Mouse (Mus musculus) limb, embryonic 11.5 days (tissue): Measurements from ENCODE around the gene C1qc. TPM values are rescaled to one million over a fixed set of nuclear protein-coding genes. Genes with fewer than 3 reads are reported as not detected.
A peak's percentile ranks its signal among the peaks of the same experiment; 100 is the strongest.

Experiments
- ATAC-seq: fragments of 200-750 bp; cut with Nextera tagmentation; 2 replicates; pipeline ENCODE4 v1.8.0; 2017; ENCODE audit warnings: low read depth; ENCODE audit not compliant: insufficient number of reproducible peaks, low FRiP score, low TSS enrichment
- DNase-seq: peaks from one replicate; pipeline ENCODE4 v3.0.0-alpha.2; 2015; ENCODE audit warnings: low spot score
- H3K27ac ChIP-seq: fragments of 300-500 bp; sonication (generic); replicated peaks from 2 replicates; pipeline ENCODE4 v1.5.1; 2014; ENCODE audit warnings: low read depth, mild to moderate bottlenecking, low read length
- H3K27me3 ChIP-seq: fragments of 300-500 bp; sonication (generic); 2 replicates; pipeline ENCODE4 v1.6.1; 2014; ENCODE audit warnings: mild to moderate bottlenecking, low read length, mixed read lengths; ENCODE audit not compliant: control insufficient read depth, insufficient read depth
- H3K36me3 ChIP-seq: fragments of 300-500 bp; sonication (generic); 2 replicates; pipeline ENCODE4 v1.6.1; 2014; ENCODE audit warnings: mild to moderate bottlenecking, low read length, moderate library complexity, mixed read lengths; ENCODE audit not compliant: control insufficient read depth, insufficient read depth
- H3K4me1 ChIP-seq: fragments of 300-500 bp; sonication (generic); 2 replicates; pipeline ENCODE4 v1.6.1; 2014; ENCODE audit warnings: low read length, mixed read lengths; ENCODE audit not compliant: control insufficient read depth, insufficient read depth
- H3K4me2 ChIP-seq: fragments of 300-500 bp; sonication (generic); 2 replicates; pipeline ENCODE4 v1.6.1; 2014; ENCODE audit warnings: low read depth, mild to moderate bottlenecking, moderate library complexity; ENCODE audit not compliant: severe bottlenecking
- H3K4me3 ChIP-seq: fragments of 300-500 bp; sonication (generic); 2 replicates; pipeline ENCODE4 v1.5.1; 2014; ENCODE audit warnings: low read depth, low read length
- H3K9ac ChIP-seq: fragments of 300-500 bp; sonication (generic); 2 replicates; pipeline ENCODE4 v1.6.1; 2014; ENCODE audit warnings: mild to moderate bottlenecking, low read length
- H3K9me3 ChIP-seq: fragments of 300-500 bp; sonication (generic); 2 replicates; pipeline ENCODE4 v1.6.1; 2016; ENCODE audit warnings: low read length; ENCODE audit not compliant: control insufficient read depth
- WGBS: fragments of 180-500 bp; shearing (Covaris S2); extraction: QIAGEN DNeasy Blood & Tissue Kit; methylation state at CpG from one replicate; pipeline ENCODE4 v1.1.7; 2014; 5-methylcytosine and 5-hydroxymethylcytosine counted together
- polyA plus RNA-seq: library from polyadenylated mRNA; unstranded; fragments of >200 nt; fragmentation: Nextera tagmentation; extraction: Ambion mirVana; gene quantifications from 2 replicates; pipeline ENCODE4 v1.2.1, GENCODE M21; 2014

Gene C1qc
- polyA plus RNA-seq, 1 experiment from 2014 or later, result 9.3 TPM

DNA sequence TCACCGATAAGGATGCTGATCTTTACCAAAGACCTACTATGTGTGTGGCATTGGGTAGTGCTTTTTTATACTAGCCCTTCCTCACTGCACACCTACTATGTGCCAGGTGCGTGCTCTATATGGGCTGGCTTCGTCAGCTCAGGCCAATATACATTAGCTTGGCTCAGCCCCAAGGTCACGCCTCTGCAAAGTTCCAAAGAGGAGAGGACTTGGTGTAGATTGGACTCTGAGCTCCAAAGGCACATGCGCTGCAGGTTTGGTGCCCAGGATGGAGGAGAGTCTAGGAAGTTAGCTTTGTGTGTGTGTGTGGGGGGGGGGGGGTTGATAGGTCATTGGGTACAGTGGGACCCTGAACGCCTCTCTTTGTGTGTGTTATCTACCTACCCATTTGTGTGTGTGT is 24.5 kb downstream of the C1qc start:
- H3K27ac ChIP-seq, result no peak overlapping the region
- DNase-seq, result no peak

DNA sequence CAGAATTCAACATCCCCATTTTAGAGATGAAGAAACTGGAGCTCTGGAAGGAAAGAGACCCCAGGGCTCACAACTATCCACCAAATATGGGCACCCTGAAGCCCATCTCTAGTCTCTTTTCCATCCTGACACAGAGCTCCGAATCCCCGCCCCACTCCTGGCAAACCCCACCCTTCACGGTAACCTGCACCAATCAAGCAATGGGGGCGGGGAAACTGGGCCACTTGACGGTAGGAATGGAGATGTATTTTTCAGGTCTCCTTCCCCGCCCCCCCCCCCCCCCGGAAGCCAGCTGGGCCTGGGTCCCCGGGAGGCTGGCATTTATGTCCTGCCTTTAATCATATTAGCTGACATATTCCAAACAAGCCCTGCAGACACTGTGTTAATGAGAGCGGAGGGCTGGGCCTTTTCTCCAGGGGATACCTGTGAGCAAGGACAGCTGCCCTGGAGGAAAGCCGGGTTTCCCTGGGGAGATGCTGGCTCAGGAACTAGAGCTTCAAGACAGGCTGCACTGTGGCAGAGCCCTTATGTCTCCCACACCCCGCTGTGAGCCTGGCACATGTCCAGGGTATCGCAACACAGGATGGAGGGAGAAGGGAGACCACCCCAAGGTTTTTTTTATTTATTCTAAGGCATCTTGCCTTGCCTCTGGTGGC is 25.0 kb downstream of the C1qc start:
- Histone ChIP-seq H3K4me2 (no peak overlapping the region), H3K27me3 (no peaks in the 10 kb centered on the region), H3K36me3 (no peaks in the 10 kb centered on the region), H3K4me1 (peaks cover 8% of the 10 kb centered on the region), H3K9ac (no peak overlapping the region), H3K9me3 (no peaks in the 10 kb centered on the region), H3K4me3 (no peak overlapping the region), H3K27ac (no peak overlapping the region)
- WGBS, result 10% methylated on average over 12 of the region's 12 CpGs
- no peak for ATAC-seq
- DNase-seq, result peak; percentile 56

More for the DNA sequence above, 24.5 kb downstream of the C1qc start:
- Histone ChIP-seq H3K4me1 (peaks cover 8% of the 10 kb centered on the region), H3K4me2 (no peak overlapping the region), H3K27me3 (no peaks in the 10 kb centered on the region), H3K36me3 (no peaks in the 10 kb centered on the region), H3K9ac (no peak overlapping the region), H3K9me3 (no peaks in the 10 kb centered on the region), H3K4me3 (no peak overlapping the region)
- WGBS, result 83% methylated on average over 6 of the region's 6 CpGs
- ATAC-seq, result no peak

DNA sequence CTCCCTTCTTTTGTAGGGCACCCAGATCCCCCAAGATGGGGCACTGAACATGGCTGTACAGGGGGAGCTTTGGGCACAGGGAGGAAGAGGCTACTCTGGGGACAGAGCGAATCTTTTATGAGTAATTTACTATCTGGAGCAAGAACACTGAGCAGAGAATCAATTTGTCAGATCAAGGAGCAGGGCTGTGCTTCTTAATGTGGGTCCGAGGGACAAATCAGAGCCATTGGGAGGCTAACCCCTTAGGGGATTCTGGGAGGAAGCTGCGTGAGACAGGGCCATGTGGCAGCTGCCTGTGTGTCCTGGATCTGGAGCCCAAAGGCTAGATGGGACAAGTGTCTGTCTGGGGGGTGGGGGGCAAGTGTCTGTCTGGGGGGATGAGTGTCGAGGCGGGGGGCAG is 27.3 kb downstream of the C1qc start:
- Histone ChIP-seq H3K36me3 (no peaks in the 10 kb centered on the region), H3K4me1 (peaks cover 13% of the 10 kb centered on the region), H3K27ac (no peak overlapping the region), H3K9ac (no peak overlapping the region), H3K9me3 (no peaks in the 10 kb centered on the region), H3K4me2 (no peak overlapping the region), H3K4me3 (no peak overlapping the region), H3K27me3 (no peaks in the 10 kb centered on the region)
- 70% methylated on average over 5 of the region's 5 CpGs for WGBS
- no peak for ATAC-seq
- DNase-seq, result no peak

DNA sequence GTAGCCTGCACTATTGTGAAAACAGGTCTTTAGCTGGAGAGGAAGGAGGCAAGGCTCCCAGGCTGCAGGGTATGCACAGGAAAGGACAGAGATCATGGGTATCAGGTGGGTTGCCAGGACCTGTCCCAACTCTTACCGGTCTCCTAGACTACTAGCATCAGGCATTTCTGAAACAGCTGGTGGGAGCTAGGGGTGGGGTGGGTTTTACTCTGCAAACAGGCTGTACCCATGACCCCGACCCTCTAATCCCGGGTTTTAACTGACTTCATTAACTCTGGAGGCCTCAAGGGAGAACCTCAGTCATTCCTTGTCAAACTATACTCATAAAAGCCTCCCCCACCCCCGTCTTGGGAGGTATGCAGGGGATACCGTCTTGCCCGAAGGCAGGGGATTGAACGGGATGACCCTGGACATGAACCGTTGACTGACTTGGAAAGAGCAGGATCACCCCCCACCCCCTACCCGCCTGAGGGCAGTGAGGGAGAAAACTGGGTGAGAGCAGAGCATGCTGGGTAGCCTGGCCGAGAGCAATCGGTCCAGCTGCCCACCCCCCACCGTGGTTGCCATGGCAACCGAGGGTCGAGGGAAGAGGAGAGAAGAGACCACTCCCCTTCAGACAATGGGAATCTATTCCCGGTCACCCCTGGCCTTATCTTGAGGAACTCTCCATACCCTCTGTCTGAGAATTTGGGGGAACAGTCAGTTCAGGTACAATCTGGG is 28.0 kb downstream of the C1qc start:
- Histone ChIP-seq H3K36me3 (no peaks in the 10 kb centered on the region), H3K27me3 (no peaks in the 10 kb centered on the region), H3K4me2 (no peak overlapping the region), H3K4me1 (peaks cover 13% of the 10 kb centered on the region), H3K4me3 (no peak overlapping the region), H3K9ac (no peak overlapping the region), H3K9me3 (no peaks in the 10 kb centered on the region), H3K27ac (no peak overlapping the region)
- ATAC-seq (no peak), DNase-seq (peak; percentile 80)
- 10% methylated on average over 15 of the region's 15 CpGs for WGBS

DNA sequence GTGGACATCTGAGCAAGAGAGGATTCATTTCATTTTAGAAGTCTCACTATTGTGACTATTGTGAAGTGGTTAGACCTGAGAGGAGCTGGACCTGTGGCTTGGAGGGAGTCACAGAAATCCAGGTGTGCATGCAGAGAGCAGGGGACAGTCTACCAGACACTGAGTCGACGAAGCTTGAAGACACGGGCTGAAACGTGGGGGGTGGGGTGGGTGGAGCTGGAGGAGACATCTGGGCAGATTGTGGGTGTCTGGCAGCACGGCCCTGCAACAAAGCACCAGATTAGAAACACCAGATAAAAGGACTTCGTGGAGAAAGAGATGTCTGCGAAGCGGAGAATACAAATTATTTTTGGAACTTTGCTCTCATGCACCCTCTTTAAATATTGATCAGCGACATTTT is 29.3 kb downstream of the C1qc start:
- Histone ChIP-seq H3K4me2 (no peak overlapping the region), H3K36me3 (no peaks in the 10 kb centered on the region), H3K27ac (no peak overlapping the region), H3K27me3 (no peaks in the 10 kb centered on the region), H3K9ac (no peak overlapping the region), H3K4me3 (no peak overlapping the region), H3K9me3 (no peaks in the 10 kb centered on the region), H3K4me1 (peaks cover 13% of the 10 kb centered on the region)
- WGBS, result 53% methylated on average over 9 of the region's 9 CpGs
- no peak for ATAC-seq
- no peak for DNase-seq

DNA sequence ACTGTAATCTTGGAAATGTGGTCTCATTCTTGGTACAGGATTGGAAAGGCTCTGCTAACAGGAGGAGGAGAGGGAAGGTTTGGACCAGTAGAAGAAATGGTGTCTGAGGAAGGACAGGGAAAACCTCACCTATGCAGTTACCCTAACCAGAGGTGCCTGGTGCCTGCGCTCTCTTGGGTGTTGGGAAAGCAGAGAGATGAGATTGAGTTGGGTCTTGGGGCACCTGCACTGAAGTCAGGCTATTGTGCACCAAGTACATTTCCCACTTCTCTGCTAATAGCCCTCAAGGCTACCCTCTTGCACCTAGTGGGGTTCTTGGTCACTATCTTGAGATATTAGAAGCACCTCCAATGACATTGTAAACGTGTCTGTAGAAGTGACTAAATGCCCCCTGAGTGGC is 30.5 kb downstream of the C1qc start:
- Histone ChIP-seq H3K27ac (no peak overlapping the region), H3K4me3 (no peak overlapping the region), H3K9ac (no peak overlapping the region), H3K4me1 (peaks cover 13% of the 10 kb centered on the region), H3K4me2 (no peak overlapping the region), H3K27me3 (no peaks in the 10 kb centered on the region), H3K9me3 (no peaks in the 10 kb centered on the region), H3K36me3 (no peaks in the 10 kb centered on the region)
- DNase-seq, result no peak
- no peak for ATAC-seq
- WGBS, result 70% methylated on average over 2 of the region's 2 CpGs

DNA sequence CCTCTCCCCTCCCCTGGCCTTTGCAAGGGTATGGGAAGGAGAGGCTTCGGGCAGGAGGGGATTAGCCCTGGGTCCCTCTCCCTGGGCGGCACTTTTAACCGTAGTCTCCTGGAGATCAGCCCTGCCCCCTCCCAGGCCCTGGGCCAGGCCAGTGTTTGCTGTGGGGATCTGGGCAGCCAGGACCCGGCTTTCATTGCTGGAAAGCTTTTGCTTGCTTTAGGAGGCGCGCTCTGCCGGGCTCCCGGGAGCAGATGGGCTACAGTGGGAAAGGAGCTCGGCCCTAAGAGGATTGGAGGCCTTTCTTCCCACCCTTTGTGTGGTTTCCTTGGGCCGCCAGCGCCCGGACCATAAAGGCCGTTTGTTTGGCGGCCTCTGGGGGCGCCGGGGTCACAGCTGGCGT is 31.1 kb downstream of the C1qc start:
- no peak for DNase-seq
- H3K4me3 ChIP-seq, result no peak overlapping the region
- peaks cover 13% of the 10 kb centered on the region for H3K4me1 ChIP-seq
- peak overlapping the region; percentile 32 for H3K9ac ChIP-seq
- WGBS, result 6% methylated on average over 17 of the region's 17 CpGs
- no peak overlapping the region for H3K27ac ChIP-seq
- no peak for ATAC-seq
- no peaks in the 10 kb centered on the region for H3K36me3 ChIP-seq
- peak overlapping the region; percentile 21; the same call in 1 of the 2 replicates for H3K4me2 ChIP-seq
- no peaks in the 10 kb centered on the region for H3K9me3 ChIP-seq
- H3K27me3 ChIP-seq, result no peaks in the 10 kb centered on the region

DNA sequence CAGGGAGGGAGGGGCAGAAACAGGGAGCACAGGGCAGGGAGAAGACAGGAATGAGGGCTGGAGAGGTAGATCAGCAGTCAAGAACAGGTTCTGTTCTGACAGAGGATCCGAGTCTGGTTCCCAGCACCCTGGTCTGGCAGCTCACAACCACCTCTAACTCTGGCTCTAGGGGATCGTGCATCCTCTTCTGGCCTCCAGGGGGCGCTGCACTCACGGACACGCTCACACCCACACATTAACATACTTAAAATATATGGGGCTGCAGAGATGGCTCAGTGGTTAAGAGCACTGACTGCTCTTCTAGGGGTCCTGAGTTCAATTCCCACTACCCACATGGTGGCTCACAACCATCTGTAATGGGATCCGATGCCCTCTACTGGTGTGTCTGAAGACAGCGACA is 32.8 kb downstream of the C1qc start:
- no peak overlapping the region for H3K27ac ChIP-seq
- H3K4me1 ChIP-seq, result peaks cover 10% of the 10 kb centered on the region

More for the DNA sequence above, 32.8 kb downstream of the C1qc start:
- 87% methylated on average over 7 of the region's 7 CpGs for WGBS
- no peak overlapping the region for H3K9ac ChIP-seq
- no peak for DNase-seq
- H3K4me3 ChIP-seq, result no peak overlapping the region
- H3K9me3 ChIP-seq, result no peaks in the 10 kb centered on the region
- H3K4me2 ChIP-seq, result no peak overlapping the region
- H3K27me3 ChIP-seq, result no peaks in the 10 kb centered on the region
- no peaks in the 10 kb centered on the region for H3K36me3 ChIP-seq
- ATAC-seq, result no peak
